Mouse (Mus musculus) left cerebral cortex, postnatal 36 days (tissue): ENCODE results near the gene Entpd7. TPM values are rescaled to one million over a fixed set of nuclear protein-coding genes. Genes with fewer than 3 reads are reported as not detected.
A peak's percentile ranks its signal among the peaks of the same experiment; 100 is the strongest.

Source experiments
- DNase-seq, 2 experiments: peaks; one replicate each; pipeline ENCODE4 v3.0.0; 2021 to 2022; ENCODE audit warnings: low spot score in 2 of 2, mixed read lengths in 1 of 2
- intact Hi-C: fragments of 180-260 bp; cut with DNase I; formaldehyde crosslinking; loops from one replicate; pipeline ENCODE4 v1.15.1; 2025
- total RNA-seq, 2 experiments: library from RNA; stranded (reverse); gene quantifications; 2 replicates each; pipeline ENCODE4 v1.2.3; 2021

The Entpd7 gene
- 10 to 100 TPM; 22.5 to 23.3 TPM for total RNA-seq

DNA sequence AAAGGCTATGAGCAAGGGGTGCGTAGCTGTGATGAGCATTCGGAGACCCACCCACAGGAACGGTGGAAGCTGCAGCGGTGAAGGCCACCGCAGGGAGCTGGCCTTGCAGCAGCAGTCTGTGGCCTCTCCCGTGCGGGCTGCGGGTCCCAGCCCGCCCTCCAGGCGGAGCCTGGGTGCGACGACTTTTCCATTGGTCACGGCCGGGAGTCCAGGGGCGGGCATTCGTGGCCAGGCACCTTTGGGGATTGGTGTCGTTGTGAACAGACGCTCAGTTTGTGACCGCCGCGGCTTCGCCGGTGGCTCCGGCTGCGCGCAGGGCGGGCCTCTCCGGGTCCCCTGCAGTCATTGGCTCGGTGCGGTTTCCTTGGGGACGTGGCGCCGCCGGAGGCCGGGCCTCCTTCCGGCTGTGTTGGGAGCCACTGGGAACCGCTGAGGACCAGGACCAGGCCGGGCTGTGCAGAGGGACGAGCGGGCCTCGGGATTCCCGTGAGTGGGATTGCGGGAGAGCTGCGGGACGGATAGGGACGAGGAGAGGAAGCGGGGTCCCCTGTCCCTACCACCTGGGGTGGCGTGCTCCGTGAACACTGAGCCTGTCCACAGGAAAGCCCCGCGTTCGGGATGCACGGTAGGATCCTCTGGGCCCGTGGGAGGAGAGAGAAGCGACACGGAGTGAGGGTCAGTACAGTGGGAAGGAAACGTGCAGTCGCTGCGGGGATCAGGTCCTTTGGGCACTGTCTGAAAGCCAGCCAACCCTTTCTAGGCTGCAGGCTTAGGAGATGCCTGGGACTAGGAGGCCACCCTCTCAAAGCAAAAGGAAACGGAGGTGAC, at the start of gene Entpd7:
Gene Entpd7, plus strand, starts transcription at position 254 of the 828 bp plus-strand sequence.
- intact Hi-C loops, result loop anchor here (2.0 to 5.0 kb wide), 2 partner anchors 15 to 63 kb away; partner anchors contain the start of genes Cox15, Cutc and Slc25a28
- peak; percentile 98 for DNase-seq

DNA sequence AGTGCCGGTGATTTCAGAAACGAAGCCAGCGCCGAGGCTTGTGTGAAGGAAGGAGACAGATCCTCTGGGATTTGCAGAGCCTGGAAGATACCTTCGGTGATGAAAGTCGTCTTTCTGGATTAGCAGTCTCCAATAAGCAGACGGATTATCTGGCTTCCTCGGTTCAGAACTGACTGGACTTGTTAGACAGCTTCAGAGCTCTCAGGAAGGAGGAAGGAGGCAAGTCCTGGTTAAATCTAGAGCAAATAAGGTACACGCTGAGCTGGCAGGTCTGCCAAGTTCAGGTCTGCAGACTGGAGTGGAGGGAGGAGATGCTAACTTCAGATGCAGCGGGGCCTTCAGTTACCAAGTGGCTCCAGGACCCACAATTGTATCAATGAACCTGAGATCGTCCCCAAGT, 47.6 kb upstream of the Entpd7 start:
- DNase-seq, result no peak
- intact Hi-C loops, result no loop called here

DNA sequence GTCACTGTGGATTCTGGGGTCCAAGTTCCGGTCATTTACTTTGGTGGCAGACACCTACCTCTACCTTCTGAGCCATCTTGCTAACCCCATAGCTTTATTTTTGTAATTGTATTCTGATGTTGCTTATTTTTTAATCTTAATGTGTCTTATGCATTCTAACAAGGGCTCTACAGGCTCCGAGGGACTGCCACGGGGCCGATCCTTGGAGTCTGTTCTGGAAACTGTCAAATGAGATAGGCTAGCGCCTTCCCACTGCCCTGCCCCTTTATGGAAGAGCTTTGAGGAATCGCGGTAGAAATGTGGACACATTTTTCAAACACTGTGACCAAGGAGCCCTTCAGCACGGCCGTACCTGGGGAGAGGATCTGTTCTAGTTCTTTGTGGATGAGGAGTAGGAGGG, 46.6 kb upstream of the Entpd7 start:
- no peak for DNase-seq
- intact Hi-C loops, result no loop called here

DNA sequence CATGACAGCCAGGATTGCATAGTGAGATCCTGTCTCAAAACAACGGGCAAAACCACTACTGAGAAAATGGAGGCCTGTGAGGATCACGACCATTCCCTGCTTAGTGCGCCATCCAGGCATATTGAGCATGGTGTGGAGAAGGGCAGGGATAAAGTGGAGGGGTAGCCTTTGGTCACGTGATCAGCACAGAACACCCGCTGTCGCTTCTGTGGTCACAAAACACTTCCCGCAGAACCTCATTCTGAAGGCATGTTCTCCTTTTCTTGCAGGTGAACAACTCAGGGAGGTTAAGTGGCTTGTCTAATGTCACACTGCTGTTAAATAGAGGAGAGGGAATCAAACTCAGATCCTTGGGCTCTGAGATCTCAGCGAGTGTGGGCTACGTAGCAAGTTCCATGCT, 44.0 kb upstream of the Entpd7 start:
- intact Hi-C loops, result no loop called here
- no peak for DNase-seq

DNA sequence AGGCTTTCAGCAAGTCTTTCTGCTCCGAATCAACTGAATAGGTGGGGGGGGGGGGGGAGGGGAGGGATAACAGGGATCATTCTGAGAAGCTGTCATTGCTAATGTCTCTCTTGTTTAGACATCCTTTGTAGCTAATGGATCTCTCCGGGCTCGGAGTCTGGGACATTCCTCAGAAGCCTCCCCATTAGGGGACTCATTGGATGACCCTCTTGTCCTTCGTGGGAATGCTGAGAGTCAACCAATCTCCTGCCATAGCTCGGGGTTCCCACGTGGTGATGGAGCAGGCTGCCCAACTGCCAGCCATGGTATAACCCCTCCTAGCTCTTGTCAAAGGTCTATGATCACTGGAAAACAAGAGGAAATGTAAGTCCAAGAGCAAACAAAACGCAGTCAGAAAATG, 42.6 kb upstream of the Entpd7 start:
- no peak for DNase-seq
- intact Hi-C loops, result no loop called here

DNA sequence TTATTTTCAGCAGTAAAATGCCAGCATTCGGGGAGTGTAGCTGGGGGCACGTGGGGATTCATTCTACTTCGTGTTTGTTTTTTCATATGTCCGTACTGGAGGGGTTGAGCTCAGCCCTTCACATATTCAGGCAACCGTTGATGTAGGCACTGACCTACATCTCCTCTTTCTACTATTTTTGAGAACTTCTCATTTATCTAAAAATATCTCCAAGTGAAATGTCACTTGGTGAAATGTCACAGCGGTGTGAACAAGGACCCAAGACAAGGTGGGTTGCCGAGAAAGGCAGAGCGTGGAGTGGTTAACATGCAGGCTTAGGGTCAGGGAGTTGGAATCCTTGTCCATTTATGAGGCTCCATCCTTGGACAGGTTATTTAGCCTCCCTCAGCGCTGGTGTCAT, 42.2 kb upstream of the Entpd7 start:
- no peak for DNase-seq
- intact Hi-C loops, result no loop called here

DNA sequence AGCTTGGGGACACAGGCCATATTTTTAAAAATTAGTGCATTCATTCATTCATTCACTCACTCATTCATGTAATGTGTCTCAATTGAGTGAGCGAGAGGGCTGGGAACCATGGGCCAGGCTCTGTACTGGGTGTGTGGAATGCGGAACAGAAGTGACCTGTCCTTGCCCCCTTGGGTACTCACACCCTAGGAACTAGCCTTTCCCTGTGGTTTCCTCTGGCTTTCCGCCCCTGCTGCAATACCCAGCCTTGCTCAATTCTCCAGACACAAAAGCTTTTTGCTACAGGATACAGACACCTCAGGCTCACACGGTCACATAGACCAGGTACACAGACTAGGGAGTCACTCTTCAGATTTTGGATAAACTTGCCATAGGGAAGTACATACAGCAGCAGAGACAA, 41.1 kb upstream of the Entpd7 start:
- intact Hi-C loops, result no loop called here

DNA sequence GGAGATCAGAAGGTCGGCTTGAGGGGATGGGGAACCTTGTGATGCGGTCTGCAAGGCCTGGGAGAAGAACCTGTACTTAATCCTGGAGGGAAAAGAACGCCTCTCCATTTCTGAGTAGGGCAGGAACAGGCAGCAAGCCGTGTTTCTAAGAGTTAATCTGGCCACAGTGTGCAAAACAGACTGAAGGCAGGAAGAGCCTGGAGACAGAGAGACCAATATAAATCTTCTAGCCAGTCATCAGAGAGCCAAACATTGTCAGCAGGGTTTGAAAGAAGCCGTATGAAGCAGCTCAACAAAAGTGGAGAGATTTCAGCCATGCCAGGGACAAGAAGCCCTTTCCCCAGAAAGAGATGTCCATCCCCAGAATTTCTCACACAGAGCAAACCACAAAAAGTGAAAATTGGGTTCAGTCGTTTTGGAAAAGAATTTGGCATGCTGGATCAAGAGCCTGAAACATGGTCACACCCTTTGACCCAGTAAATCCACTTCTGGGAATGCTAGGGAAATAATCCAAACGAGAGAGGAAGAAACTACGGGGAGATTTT, 38.2 kb upstream of the Entpd7 start:
- intact Hi-C loops, result no loop called here
- no peak for DNase-seq

More for the DNA sequence above, 41.1 kb upstream of the Entpd7 start:
- no peak for DNase-seq

DNA sequence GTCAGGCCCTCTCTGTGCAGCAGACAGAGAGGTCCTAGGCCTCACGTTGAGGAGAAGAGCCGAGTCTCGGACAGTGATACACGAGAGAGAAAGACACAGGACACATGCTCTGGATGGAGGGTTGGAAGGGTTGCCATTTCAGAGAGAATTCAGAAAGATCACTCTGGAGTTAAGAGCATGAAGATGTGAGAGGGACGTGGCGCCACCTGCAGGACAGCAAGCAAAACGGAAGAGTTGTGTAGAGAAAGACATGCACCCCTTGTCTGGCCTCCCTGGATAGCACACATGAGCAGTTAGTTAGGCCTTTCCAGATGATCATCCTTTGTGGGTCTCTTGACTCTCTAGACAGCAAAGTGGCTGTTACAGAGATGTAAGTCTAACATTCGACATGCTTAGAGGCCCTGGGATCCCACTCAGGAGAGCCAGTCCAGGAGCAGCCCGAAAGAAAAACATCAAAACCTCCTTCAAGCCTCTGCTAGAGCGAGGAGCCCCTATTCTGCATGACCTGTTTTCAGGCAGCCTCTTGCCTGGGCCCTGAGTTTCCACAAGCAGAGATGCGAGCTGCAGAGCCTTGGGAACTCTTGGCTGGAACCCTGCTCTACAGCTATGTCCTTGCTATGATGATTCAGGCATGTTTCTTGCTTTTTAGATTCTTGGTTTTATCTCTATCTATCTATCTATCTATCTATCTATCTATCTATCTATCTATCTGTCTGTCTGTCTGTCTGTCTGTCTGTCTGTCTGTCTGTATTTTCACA, 33.6 kb upstream of the Entpd7 start:
- DNase-seq, result peak; percentile 43 to 47
- intact Hi-C loops, result loop anchor here (2.0 to 5.0 kb wide), 2 partner anchors 25 to 124 kb away; no protein-coding TSS in a partner anchor

DNA sequence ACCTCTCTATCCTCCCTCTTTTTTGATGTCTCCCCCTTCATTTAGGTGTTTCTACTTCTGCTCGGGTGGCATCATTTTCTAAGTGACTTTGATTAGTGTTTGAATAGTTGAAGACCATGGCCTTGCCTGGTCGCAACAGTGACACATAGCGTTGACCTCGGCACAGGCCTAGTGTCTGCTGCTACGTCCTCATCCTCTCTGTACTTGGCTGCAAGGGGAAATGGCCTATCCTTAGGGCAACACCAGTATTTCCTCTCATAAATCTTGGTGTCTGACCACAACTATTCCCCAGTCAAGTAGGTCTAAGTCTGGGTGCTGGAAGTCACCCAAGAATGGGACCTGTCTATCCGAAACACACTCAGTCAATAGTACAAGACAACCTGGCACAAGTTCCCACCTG, 29.8 kb upstream of the Entpd7 start:
- intact Hi-C loops, result loop anchor here (5.0 kb wide), 1 partner anchor 127 kb away; no protein-coding TSS in a partner anchor
- no peak for DNase-seq

DNA sequence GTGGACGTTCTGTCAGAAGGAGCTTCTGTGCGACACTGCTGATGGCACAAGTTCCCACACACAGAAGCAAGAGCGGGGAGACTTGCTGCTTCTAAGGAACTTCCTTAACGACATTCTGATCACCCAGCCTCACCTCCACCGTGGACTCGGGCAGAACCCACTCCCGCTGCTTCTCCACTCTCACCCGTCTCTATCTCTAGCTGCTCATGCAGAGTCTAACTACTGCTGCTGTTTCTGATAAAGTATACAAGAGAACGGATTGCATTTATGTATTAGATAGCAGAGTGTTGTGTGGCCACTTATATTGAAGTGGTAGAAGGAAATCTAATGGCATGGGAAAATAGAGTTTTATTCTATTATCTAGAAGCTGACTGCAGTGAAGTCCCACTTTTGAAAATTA, 28.7 kb upstream of the Entpd7 start:
- intact Hi-C loops, result no loop called here
- DNase-seq, result no peak

DNA sequence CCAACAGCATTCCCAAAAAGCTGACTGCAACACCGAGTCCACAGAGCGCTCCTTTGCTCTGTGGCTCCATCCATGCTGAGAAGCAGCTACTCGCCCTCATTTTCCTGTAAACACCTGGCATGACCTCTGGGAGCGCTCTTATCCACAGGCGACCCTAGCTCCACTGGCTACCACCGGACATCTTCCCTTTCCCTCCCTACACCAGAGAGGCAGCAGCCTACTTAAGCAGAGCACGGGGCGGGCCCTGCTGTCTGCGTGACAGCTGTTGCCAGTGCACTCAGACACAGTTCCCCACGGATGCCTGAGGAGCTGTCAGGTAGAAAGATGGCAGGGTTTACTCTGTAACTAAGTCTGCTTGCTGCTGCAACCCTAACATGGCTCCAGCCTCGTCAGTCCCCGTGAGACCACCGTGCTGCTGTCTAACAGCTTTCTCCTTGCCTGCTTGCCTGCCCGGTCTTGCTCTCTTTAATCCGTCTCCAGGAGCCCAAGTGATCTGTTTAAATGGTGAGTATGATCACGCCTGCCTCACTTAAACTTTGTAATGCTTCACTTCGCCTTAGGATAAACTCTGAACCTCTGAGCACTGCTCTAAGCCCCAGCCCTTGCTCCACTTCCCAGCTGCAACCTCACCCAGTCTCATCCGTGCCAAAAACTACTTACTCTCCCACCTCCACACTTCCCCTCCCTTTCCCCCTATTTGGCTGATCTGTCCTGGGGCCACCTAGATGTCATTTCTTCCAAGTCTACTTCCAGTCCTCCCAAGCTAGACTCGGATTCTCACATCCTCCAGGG, 27.1 kb upstream of the Entpd7 start:
- intact Hi-C loops, result no loop called here
- DNase-seq, result no peak

DNA sequence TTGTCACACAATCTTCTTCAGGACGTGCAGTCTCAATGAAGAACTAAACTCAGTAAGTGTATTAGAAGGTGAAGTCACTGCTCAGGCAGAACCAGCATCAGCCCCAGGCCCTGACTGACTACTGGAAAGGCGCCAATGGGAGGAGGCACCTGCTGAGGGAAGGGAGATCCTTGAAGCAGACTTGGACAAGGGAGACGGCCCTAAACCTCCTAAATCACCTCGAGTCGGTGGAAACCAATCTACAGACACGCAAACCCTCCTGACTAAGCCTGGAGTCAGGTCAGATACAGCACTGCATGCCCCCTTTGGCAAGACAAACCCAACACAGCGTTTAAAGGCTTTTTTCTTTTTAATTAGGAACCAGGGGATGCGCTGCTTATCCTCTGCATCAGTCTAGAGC, 26.0 kb upstream of the Entpd7 start:
- intact Hi-C loops, result no loop called here

DNA sequence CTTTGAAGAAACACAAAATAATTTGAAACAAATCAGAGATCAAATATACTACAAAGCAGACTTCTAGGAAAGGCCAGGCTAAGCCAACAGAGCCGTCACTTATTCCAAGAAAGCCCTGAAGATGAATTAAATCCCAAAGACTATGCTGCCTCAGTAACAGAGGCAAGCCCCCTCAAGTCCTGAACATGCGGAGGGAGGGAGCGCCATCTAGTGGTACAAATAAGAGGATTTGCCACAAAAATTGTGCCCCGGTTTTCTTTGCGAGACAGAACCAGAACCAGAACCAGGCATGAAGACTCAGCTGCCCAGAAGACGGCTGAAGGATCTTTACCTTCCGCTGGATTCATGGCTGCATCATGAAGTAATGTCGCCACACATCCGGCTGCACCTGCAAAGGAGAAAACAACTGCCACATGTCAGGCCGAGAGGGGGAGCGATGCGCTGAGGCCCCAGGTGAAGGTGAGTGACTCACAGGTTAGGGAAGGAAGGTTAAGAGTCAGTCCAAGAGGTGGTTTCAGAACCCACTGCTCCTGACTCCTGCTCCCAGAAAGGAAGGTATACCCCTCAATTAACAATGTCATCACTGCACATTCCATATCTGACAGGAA, 23.9 kb upstream of the Entpd7 start:
- intact Hi-C loops, result loop anchor here (5.0 kb wide), 1 partner anchor 38 kb away; no protein-coding TSS in a partner anchor
- peak; percentile 21 to 33 for DNase-seq

More for the DNA sequence above, 26.0 kb upstream of the Entpd7 start:
- DNase-seq, result no peak

DNA sequence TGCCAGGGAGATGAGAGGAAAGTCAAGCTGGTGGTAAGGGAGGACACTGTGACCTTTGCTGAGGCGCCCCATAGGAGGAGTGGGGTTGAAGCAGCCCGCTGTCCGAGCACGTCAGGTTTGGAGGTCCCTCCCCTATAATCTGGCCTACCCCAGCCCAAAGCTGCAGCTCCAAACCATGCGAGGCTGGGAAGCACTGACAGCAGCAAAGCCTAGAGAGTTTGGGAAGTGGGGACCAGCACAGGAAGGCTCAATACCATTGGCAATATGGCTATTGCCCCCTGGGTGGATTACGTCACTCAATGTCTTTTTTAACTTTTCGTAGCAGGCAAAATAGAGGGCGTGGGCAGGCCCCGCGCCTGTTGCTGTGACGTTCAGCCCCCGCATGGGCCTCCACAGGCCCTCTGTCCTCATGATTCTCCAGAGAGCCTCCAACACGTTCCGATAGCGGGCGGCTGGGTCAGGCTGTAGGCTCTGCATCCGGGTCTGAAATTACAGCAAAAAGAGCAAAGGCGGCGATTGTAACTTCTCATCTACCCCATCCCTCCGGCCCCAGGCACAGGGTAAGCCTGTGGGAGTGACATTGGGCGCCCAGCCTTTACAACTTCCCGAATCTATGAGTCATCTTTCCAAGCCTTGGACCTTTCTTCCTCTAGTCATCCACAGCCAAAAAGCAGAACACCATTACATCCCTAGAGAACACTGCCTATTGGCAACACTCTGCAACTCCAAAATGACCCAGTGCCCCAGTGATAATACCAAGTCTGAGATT, 22.6 kb upstream of the Entpd7 start:
- intact Hi-C loops, result loop anchor here (5.0 kb wide), 1 partner anchor 40 kb away; no protein-coding TSS in a partner anchor
- DNase-seq, result peak in 1 of 2 experiments; percentile 16

DNA sequence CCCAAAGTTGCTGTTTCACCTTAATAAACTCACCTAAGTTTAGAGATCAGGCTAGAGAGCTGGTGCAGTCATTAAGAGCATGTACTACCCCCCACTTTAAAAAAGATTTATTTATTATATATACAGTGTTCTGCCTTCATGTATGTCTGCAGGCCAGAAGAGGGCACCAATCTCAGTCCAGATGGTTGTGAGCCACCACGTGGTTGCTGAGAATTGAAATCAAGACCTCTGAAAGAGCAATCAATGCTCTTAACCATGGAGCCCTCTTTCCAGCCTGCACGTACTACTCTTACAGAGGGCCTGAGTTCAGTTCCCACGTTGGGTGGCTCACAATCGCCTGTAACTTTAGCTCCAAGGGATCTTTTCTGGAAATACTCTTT, 22.1 kb upstream of the Entpd7 start:
- DNase-seq, result no peak
- intact Hi-C loops, result loop anchor here (5.0 kb wide), 1 partner anchor 40 kb away; no protein-coding TSS in a partner anchor

DNA sequence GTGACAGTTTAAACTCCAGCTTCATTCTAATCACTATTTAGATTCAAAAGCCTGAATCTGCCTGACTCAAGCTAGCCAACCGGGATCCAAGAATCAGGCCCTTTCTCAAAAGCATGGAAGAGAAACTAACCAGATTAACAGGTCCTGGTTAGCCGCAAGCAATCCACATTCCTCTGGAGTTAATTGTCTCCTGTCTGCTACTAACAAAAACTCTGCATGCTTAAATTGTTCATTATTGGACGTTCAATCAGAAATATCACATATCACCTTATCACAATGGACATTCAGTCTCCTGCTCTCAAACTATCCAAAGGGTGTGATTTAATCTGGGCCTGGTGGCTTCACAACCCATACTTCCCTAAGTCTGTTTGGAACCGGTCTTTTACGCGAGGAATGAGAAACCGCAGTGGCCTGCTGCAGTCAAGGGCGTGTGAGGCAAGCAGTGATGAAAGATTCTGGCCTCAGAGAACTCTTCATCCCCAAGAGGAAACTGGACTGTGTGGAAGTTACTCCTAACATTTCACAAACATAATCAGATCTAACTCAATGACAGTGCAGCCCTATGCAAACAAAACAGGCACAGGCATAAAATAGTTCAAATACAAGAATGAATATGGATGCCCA, 20.2 kb upstream of the Entpd7 start:
- DNase-seq, result no peak
- intact Hi-C loops, result loop anchor here (5.0 kb wide), 1 partner anchor 42 kb away; no protein-coding TSS in a partner anchor

DNA sequence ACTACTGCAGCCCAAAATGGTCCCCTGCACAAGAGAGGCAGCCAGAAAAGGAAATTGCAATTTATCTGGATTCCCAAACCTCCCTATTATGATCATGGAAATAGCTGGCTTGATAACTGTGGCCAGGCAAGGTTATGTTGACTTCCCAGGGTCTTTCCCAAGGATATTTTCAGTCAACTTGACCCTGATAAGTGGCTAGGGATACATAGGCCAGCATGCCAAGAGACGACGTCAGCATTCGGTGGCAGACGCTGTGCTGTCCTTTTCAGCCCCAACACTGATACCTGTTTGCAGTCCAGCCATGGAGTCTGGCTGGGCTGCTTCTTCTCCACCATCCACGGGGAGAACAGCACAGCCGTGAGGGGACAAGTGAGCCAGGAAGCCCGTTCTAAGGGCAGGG, 18.4 kb upstream of the Entpd7 start:
- no peak for DNase-seq
- intact Hi-C loops, result no loop called here
